Mouse (Mus musculus): ENCODE measurements at regions not wholly inside any gene's neighbourhood (a gene's known extent, or its start where the extent isn't known, plus 50 kb on each side); places are given as distances from the start of the nearest gene placed in this dataset.

DNA sequence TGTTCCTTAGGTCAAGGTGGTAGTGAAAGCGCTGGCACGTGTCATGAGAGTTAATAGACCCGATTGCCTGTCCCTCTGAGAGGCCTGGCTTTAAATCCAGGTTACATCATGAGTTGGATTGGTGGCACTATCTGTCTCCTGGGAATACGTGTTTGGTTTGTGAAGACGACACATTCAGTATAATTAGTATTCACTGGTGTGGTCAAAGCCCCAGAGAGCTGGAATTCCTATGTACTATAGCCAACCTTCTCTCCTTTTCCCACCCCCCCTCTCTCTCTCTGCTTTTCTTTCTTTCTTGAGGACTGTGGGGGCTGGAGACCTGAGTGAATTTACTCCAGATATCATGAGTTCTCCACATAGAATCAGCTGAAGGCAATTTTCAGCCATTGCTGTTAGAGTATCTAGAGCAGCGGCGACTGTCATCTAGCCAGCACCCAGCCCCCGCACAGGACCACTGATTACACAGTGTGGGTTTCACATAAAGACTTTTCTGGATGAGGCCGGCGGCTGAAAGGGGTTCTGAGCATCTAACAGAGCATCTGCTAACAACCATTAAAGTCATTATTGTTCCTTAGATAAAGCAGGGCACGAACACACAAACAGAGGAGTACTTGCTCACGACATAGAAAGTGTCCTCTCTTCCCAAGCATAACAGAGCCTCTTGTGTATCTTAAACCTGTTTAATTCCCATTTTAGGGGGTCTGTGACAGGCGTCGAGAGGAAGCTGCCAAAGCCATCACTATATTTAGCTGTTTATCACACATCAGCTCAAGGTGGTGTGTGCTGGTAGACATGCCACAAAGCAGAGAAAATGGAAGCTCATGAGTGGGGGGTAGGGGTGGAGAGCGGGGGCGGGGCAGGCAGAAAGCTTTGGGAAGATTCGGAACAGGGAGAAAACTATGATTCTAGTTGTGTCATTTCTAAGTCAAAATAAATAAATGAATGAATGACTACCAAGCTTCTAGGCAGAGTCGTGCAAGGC is 272.9 kb upstream of the Atp11b start:
- TF ChIP-seq CTCF (IDR thresholded peaks at IDR 0.05; ENCODE audit: borderline replicate concordance, insufficient read depth, low read length) = no peak
- TF ChIP-seq POLR2A (IDR thresholded peaks at IDR 0.05; ENCODE audit: low read depth, low read length) = no peak
